Mouse (Mus musculus) hindbrain, embryonic 16.5 days (tissue): ENCODE measurements around the gene Asxl2. TPM values are rescaled to one million over a fixed set of nuclear protein-coding genes. Genes with fewer than 3 reads are reported as not detected.
"Not testable (repeated sequence)": the region's sequence is repeated elsewhere in the genome, so short reads cannot be mapped to it uniquely, and the experiment has no call there.

Experiments
- ATAC-seq: fragments of 200-750 bp; cut with Nextera tagmentation; 2 replicates; pipeline ENCODE4 v1.8.0; 2017; ENCODE audit warnings: moderate TSS enrichment, moderate library complexity
- H3K27ac ChIP-seq: fragments of 300-500 bp; sonication (generic); 2 replicates; pipeline ENCODE4 v1.5.1; 2014; ENCODE audit warnings: low read depth, mild to moderate bottlenecking, control low read depth, low read length, moderate library complexity
- H3K27me3 ChIP-seq: fragments of 300-500 bp; sonication (generic); replicated peaks from 2 replicates; pipeline ENCODE4 v1.6.1; 2014; ENCODE audit warnings: low read length; ENCODE audit not compliant: control insufficient read depth, insufficient read depth
- H3K36me3 ChIP-seq: fragments of 300-500 bp; sonication (generic); 2 replicates; pipeline ENCODE4 v1.6.1; 2014; ENCODE audit warnings: mild to moderate bottlenecking, low read length, moderate library complexity, mixed read lengths; ENCODE audit not compliant: control insufficient read depth, insufficient read depth
- H3K4me1 ChIP-seq: fragments of 300-500 bp; sonication (generic); 2 replicates; pipeline ENCODE4 v1.6.1; 2014; ENCODE audit warnings: low read depth, low read length; ENCODE audit not compliant: control insufficient read depth, insufficient read depth
- H3K4me2 ChIP-seq: fragments of 300-500 bp; sonication (generic); 2 replicates; pipeline ENCODE4 v1.6.1; 2014; ENCODE audit warnings: mild to moderate bottlenecking, low read length, control low read depth, moderate library complexity
- H3K4me3 ChIP-seq: fragments of 300-500 bp; sonication (generic); 2 replicates; pipeline ENCODE4 v1.5.1; 2014; ENCODE audit warnings: mild to moderate bottlenecking, low read length, control low read depth, moderate library complexity
- H3K9ac ChIP-seq: fragments of 300-500 bp; sonication (generic); 2 replicates; pipeline ENCODE4 v1.6.1; 2014; ENCODE audit warnings: low read depth, mild to moderate bottlenecking, control low read depth, low read length, moderate library complexity
- H3K9me3 ChIP-seq: fragments of 300-500 bp; sonication (generic); 2 replicates; pipeline ENCODE4 v1.6.1; 2014; ENCODE audit warnings: mild to moderate bottlenecking, low read length, moderate library complexity; ENCODE audit not compliant: control insufficient read depth
- WGBS: fragments of 180-500 bp; shearing (Covaris S2); extraction: QIAGEN DNeasy Blood & Tissue Kit; methylation state at CpG from one replicate; pipeline ENCODE4 v1.1.7; 2014; 5-methylcytosine and 5-hydroxymethylcytosine counted together
- polyA plus RNA-seq: library from polyadenylated mRNA; unstranded; fragments of >200 nt; fragmentation: Nextera tagmentation; extraction: Ambion mirVana; gene quantifications from 2 replicates; pipeline ENCODE4 v1.2.1, GENCODE M21; 2015

Asxl2 gene
- polyA plus RNA-seq, 1 experiment from 2014 or later, result 10.1 TPM

GRCm38 (mm10) chr12:3390577-3391262 is 35.9 kb upstream of the Asxl2 start:
- H3K4me2 ChIP-seq, result no peak overlapping the region
- H3K36me3 ChIP-seq, result peaks cover 36% of the 10 kb centered on the region
- WGBS, result 37% methylated on average over 12 of the region's 12 CpGs
- peaks cover 4% of the 10 kb centered on the region; the same call in 1 of the 2 replicates for H3K4me1 ChIP-seq
- H3K9ac ChIP-seq, result no peak overlapping the region
- H3K4me3 ChIP-seq, result no peak overlapping the region
- ATAC-seq, result peak; percentile 54
- no peaks in the 10 kb centered on the region for H3K27me3 ChIP-seq
- H3K27ac ChIP-seq, result no peak overlapping the region
- H3K9me3 ChIP-seq, result no peaks in the 10 kb centered on the region

- no peak overlapping the region for H3K9ac ChIP-seq
- H3K36me3 ChIP-seq, result peaks cover 36% of the 10 kb centered on the region
- WGBS, result 61% methylated on average over 1 of the region's 1 CpGs
- H3K4me3 ChIP-seq, result no peak overlapping the region
- H3K9me3 ChIP-seq, result no peaks in the 10 kb centered on the region
- no peaks in the 10 kb centered on the region for H3K27me3 ChIP-seq
- no peaks in the 10 kb centered on the region; the same call in 1 of the 2 replicates for H3K4me1 ChIP-seq
- no peak overlapping the region for H3K4me2 ChIP-seq
- no peak overlapping the region for H3K27ac ChIP-seq
- no peak for ATAC-seq
These were observed 35.4 kb upstream of the Asxl2 start for GRCm38 (mm10) chr12:3391276-3391675.

DNA sequence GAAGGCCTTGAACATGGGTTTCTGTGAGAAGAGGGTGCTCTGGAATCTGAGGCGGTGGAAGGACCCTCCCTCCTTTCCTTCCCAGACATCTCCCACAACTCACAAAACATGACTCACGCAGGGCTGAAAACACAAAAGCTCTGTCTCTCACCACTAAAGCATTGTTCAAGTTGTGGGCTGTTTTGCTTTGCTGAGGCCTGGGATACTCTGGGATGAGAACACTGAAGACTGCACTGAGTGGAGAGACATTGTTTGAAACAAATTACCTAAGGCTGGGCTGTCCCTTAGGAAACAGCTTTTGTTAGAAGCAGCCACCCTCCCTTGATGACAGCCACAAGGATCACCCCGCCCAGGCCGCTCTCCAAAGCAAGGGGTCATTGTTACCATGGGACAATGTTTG is 33.5 kb upstream of the Asxl2 start:
- WGBS, result 58% methylated on average over 4 of the region's 4 CpGs
- Histone ChIP-seq H3K4me3 (no peak overlapping the region), H3K9me3 (no peaks in the 10 kb centered on the region), H3K9ac (no peak overlapping the region), H3K36me3 (peaks cover 36% of the 10 kb centered on the region), H3K4me1 (no peaks in the 10 kb centered on the region), H3K4me2 (no peak overlapping the region), H3K27ac (no peak overlapping the region), H3K27me3 (no peaks in the 10 kb centered on the region)
- ATAC-seq, result no peak

GRCm38 (mm10) chr12:3396931-3397330 is 29.7 kb upstream of the Asxl2 start:
- H3K4me2 ChIP-seq, result no peak overlapping the region
- no peak for ATAC-seq
- H3K4me3 ChIP-seq, result no peak overlapping the region
- 98% methylated on average over 8 of the region's 8 CpGs for WGBS
- no peaks in the 10 kb centered on the region for H3K27me3 ChIP-seq
- H3K27ac ChIP-seq, result no peak overlapping the region
- peaks cover 24% of the 10 kb centered on the region for H3K36me3 ChIP-seq
- H3K9ac ChIP-seq, result no peak overlapping the region
- no peaks in the 10 kb centered on the region for H3K9me3 ChIP-seq
- no peaks in the 10 kb centered on the region for H3K4me1 ChIP-seq

DNA sequence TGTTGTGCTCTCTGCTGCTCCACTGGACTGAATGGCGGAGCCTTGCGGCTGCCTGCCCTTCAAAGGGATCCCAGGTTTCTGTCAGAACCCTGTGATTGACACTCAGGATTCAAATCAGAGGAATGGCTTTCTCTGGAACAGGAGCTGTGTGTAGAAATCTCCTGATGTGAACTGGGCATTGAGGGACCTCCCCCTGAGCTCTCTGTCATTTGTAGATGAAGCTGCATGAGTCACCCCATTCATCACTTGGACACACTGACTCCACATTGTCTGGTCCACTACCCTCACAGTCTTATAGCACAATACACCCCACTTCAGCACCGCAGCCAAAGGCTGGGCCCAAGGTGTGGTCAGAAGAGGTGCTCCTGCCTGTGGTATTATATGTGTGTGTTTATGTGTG is 21.0 kb upstream of the Asxl2 start:
- peaks cover 22% of the 10 kb centered on the region for H3K36me3 ChIP-seq
- not testable (repeated sequence) for H3K27ac ChIP-seq
- peak; percentile 26; the same call in 1 of the 2 replicates for ATAC-seq

GRCm38 (mm10) chr12:3406585-3406984 is 20.1 kb upstream of the Asxl2 start:
- H3K27ac ChIP-seq, result no peak overlapping the region

More for the DNA sequence above, 21.0 kb upstream of the Asxl2 start:
- WGBS, result 57% methylated on average over 3 of the region's 3 CpGs
- not testable (repeated sequence) for H3K9me3 ChIP-seq, H3K4me3 ChIP-seq, H3K4me2 ChIP-seq, H3K4me1 ChIP-seq, H3K9ac ChIP-seq, H3K27me3 ChIP-seq

DNA sequence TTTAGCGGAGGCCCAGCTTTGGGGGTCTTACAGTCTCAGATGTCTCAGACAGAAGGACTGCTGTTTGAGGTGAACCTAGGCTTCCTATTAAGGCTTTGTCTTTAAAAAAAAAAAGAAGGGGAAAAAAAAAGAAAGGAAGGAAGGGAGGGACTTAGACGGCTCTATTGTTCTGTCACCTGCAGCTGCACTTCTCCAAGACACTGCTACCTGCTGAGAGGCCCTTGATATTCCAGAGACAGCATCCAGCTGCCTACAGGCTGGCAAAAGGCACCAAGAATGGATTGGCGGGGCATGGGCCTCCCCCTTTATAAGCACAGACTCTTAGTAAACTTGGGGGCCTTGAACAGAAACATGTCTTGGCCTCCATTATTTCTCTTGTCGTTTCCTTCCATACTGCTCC is 11.7 kb upstream of the Asxl2 start:
- Histone ChIP-seq H3K27ac (no peak overlapping the region), H3K9ac (no peak overlapping the region), H3K9me3 (no peaks in the 10 kb centered on the region), H3K4me2 (no peak overlapping the region), H3K4me3 (no peak overlapping the region), H3K36me3 (no peaks in the 10 kb centered on the region; the same call in 1 of the 2 replicates), H3K27me3 (no peaks in the 10 kb centered on the region), H3K4me1 (no peaks in the 10 kb centered on the region)
- no peak for ATAC-seq
- WGBS, result 88% methylated on average over 4 of the region's 4 CpGs

More at GRCm38 (mm10) chr12:3406585-3406984, 20.1 kb upstream of the Asxl2 start:
- 58% methylated on average over 6 of the region's 6 CpGs for WGBS
- Histone ChIP-seq H3K4me1 (no peaks in the 10 kb centered on the region), H3K36me3 (peaks cover 21% of the 10 kb centered on the region), H3K27me3 (no peaks in the 10 kb centered on the region), H3K4me3 (no peak overlapping the region), H3K9ac (no peak overlapping the region), H3K4me2 (no peak overlapping the region), H3K9me3 (no peaks in the 10 kb centered on the region)
- peak; percentile 31 for ATAC-seq

GRCm38 (mm10) chr12:3418761-3419160 is 7.9 kb upstream of the Asxl2 start:
- Histone ChIP-seq H3K9me3 (no peaks in the 10 kb centered on the region), H3K4me1 (no peaks in the 10 kb centered on the region), H3K4me2 (no peak overlapping the region), H3K9ac (no peak overlapping the region), H3K27ac (no peak overlapping the region), H3K4me3 (no peak overlapping the region), H3K36me3 (no peaks in the 10 kb centered on the region; the same call in 1 of the 2 replicates), H3K27me3 (no peaks in the 10 kb centered on the region)
- no peak for ATAC-seq
- WGBS, result 92% methylated on average over 3 of the region's 3 CpGs

DNA sequence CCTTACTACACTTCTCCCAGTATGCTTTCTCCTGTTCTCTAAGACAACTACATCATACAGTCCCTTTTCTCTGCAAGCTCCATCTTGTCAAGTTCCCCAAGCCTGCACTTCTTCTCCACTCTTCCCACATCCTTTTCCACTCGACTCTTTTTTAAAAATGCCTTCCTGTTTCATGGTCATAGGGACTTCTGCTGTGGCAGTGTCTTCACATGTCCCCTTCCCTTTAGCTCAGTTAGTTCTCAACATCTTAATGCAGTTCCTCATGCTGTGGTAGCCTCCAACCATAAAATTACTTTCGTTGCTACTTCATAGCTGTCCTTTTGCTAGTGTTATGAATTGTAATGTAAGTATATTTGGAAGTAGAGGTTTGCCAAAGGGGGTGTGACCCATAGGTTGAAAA is 6.1 kb upstream of the Asxl2 start:
- Histone ChIP-seq H3K4me2 (no peak overlapping the region), H3K9ac (no peak overlapping the region), H3K9me3 (no peaks in the 10 kb centered on the region), H3K4me3 (no peak overlapping the region), H3K4me1 (peaks cover 4% of the 10 kb centered on the region), H3K27me3 (no peaks in the 10 kb centered on the region), H3K27ac (no peak overlapping the region), H3K36me3 (no peaks in the 10 kb centered on the region; the same call in 1 of the 2 replicates)
- WGBS, result 91% methylated on average over 2 of the region's 2 CpGs
- ATAC-seq, result no peak
